Mouse (Mus musculus) gastrocnemius, adult 2 months (tissue): ENCODE results near the gene Adam19. TPM values are rescaled to one million over a fixed set of nuclear protein-coding genes. Genes with fewer than 3 reads are reported as not detected.

Experiments used
- DNase-seq: peaks from one replicate; pipeline ENCODE4 v3.0.0; 2022
- H3K27ac ChIP-seq: fragments of 200-600 bp; 2 replicates; pipeline ENCODE4 v1.8.1; 2022; ENCODE audit warnings: mild to moderate bottlenecking
- H3K4me3 ChIP-seq: fragments of 200-600 bp; 2 replicates; pipeline ENCODE4 v1.8.1; 2022; ENCODE audit warnings: mild to moderate bottlenecking, moderate library complexity
- CTCF ChIP-seq: fragments of 200-600 bp; IDR thresholded peaks from 2 replicates; pipeline ENCODE4 v1.8.1; 2022; ENCODE audit warnings: antibody characterized with exemption, mild to moderate bottlenecking, moderate library complexity
- intact Hi-C: fragments of 180-260 bp; cut with DNase I; formaldehyde crosslinking; loops from one replicate; pipeline ENCODE4 v1.15.1; 2025
- total RNA-seq, 2 experiments: library from RNA; stranded (reverse); gene quantifications; 2 replicates each; pipeline ENCODE4 v1.2.3; 2021

The Adam19 gene
- total RNA-seq, 2 experiments from 2014 or later = 3.0 to 3.7 TPM

DNA sequence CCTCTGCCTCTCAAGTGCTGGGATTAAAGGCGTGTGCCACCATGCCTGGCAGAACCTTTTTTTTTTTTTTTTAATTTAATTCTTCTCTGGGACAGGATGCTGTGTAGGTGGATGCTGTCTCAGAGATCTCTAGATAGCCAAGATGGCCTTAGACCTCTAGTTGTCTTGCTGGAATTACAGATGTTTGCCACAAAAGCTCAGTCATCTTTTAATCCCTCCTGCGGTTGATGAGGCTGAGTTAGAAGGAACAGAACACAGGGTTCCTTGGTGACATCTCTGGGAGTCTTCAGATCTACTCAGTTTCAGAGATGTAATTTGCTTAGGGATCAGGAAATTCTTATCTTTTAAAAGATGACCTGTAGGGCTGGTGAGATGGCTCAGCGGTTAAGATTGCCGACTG, 3.1 kb downstream of the Adam19 start:
- no peak overlapping the region for H3K27ac ChIP-seq
- DNase-seq = no peak
- TF ChIP-seq CTCF = no peak
- intact Hi-C loops = no loop called here
- peak overlapping the region; percentile 86; the same call in 1 of the 2 replicates for H3K4me3 ChIP-seq

- Histone ChIP-seq H3K4me3 (no peak overlapping the region), H3K27ac (peak overlapping the region; percentile 43; the same call in 1 of the 2 replicates)
- TF ChIP-seq CTCF = peak; percentile 24; the same call in 1 of the 2 replicates
- DNase-seq = no peak
- intact Hi-C loops = loop anchor here (5.0 kb wide), 1 partner anchor 43 kb away; no protein-coding TSS in a partner anchor
These were observed 4.3 kb downstream of the Adam19 start for GRCm38 (mm10) chr11:46059887-46060650.

DNA sequence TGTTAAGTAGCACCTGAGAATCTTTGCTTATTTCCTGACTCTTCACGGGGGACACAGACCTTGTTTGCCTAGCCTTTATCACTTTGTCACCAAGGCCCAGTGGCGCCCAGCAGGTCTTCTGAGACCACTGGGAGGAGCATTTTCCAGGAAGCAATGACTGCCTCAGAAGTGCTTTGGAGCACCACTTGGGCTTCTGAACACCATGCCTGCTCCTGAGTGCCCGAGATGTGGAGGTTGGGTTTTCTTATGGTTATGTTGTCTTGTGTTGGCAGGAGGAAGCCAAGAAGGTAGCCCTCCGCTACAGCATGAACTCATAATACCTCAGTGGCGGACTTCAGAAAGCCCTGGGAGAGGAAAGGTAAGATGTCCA, 4.8 kb downstream of the Adam19 start:
- intact Hi-C loops = loop anchor here (5.0 kb wide), 1 partner anchor 43 kb away; no protein-coding TSS in a partner anchor
- no peak overlapping the region for H3K4me3 ChIP-seq
- no peak for TF ChIP-seq CTCF
- no peak for DNase-seq
- no peak overlapping the region for H3K27ac ChIP-seq

GRCm38 (mm10) chr11:46061776-46062445, 6.1 kb downstream of the Adam19 start:
- intact Hi-C loops = loop anchor here (5.0 kb wide), 1 partner anchor 45 kb away; no protein-coding TSS in a partner anchor
- Histone ChIP-seq H3K4me3 (no peak overlapping the region; the same call in 1 of the 2 replicates), H3K27ac (peak overlapping the region; percentile 85)
- TF ChIP-seq CTCF = no peak
- no peak for DNase-seq

- intact Hi-C loops = loop anchor here (5.0 kb wide), 1 partner anchor 45 kb away; no protein-coding TSS in a partner anchor
- TF ChIP-seq CTCF = no peak
- H3K27ac ChIP-seq = peak overlapping the region; percentile 85
- H3K4me3 ChIP-seq = peak overlapping the region; percentile 50; the same call in 1 of the 2 replicates
- no peak for DNase-seq
These were observed 6.8 kb downstream of the Adam19 start for GRCm38 (mm10) chr11:46062569-46062968.

DNA sequence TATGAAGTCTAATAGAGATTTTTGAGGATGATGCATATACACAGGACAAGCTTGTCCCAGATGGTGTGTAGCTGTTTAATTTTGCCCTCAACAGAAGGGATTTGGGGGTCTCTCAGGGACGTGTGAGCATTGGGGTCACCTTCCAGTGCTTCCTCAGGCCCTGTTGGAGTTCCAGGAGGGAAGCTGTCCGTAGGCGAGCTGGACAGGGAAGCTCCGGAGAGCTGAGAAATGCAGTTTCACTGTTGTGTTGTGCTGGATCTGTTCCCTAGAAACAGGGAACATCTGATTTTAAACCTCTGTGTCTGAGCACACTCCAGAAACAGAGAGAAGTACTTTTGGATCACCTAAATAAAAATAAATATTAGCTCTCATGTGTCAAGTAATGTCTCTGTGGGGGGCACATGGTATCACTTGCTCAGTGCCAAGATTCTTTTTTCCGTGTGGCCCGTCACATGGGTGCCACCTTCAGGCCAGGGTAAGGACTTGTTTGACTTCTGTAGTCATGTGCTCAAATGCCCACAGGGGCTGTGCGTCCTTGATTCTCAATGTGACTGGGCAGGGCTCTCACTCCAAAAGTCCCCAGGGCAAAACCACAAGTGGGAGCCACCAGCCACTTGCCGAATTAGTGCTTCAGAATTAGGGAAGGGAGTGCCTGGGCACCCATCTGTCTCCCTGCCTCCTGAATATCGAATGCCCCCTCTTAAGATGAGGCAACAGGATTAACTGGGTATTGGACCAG, 7.4 kb downstream of the Adam19 start:
- intact Hi-C loops = loop anchor here (5.0 kb wide), 1 partner anchor 46 kb away; no protein-coding TSS in a partner anchor

GRCm38 (mm10) chr11:46064767-46065166, 9.0 kb downstream of the Adam19 start:
- TF ChIP-seq CTCF = no peak
- DNase-seq = peak; percentile 50

More for the DNA sequence above, 7.4 kb downstream of the Adam19 start:
- DNase-seq = peak; percentile 71
- Histone ChIP-seq H3K4me3 (peak overlapping the region; percentile 50), H3K27ac (peak overlapping the region; percentile 85)
- peak; percentile 53 for TF ChIP-seq CTCF

GRCm38 (mm10) chr11:46065201-46066011, 9.6 kb downstream of the Adam19 start:
- Histone ChIP-seq H3K4me3 (peak overlapping the region; percentile 33), H3K27ac (peak overlapping the region; percentile 85)
- intact Hi-C loops = no loop called here
- no peak for TF ChIP-seq CTCF
- DNase-seq = peak; percentile 57

More at GRCm38 (mm10) chr11:46064767-46065166, 9.0 kb downstream of the Adam19 start:
- intact Hi-C loops = loop anchor here (5.0 kb wide), 1 partner anchor 47 kb away; no protein-coding TSS in a partner anchor
- peak overlapping the region; percentile 85 for H3K27ac ChIP-seq
- peak overlapping the region; percentile 33 for H3K4me3 ChIP-seq

DNA sequence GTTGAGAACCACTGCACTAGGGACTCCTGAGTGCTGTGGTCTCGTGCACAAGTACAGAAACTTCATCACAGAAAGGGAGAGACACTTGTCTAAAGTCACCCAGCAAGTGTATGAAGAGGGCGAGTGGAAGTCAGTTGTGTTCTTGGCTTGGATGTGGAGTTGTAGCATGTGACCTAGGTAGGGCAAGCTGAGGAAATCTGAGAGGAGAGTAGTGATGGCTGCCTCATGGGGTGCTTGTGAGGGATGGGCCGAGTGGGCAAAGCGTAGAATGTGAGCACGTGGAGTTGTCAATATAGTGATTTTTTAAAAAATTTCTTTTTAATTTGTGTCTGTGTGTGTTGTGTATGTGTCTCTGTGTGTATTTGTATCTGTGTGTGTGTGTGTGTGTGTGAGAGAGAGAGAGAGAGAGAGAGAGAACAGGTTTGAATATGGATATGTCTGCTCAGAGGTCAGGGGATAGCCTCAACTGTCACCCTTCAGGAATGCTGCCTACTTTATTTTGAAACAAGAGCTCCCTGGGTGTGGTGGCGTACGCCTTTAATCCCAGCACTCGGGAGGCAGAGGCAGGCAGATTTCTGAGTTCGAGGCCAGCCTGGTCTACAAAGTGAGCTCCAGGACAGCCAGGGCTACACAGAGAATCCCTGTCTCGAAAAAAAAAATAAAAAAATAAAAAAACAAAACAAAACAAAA, 11.7 kb downstream of the Adam19 start:
- TF ChIP-seq CTCF = no peak
- H3K27ac ChIP-seq = peak overlapping the region; percentile 85; the same call in 1 of the 2 replicates
- DNase-seq = no peak
- intact Hi-C loops = no loop called here
- no peak overlapping the region for H3K4me3 ChIP-seq

- intact Hi-C loops = no loop called here
- no peak for TF ChIP-seq CTCF
- peak; percentile 72 for DNase-seq
- peak overlapping the region; percentile 91 for H3K27ac ChIP-seq
- H3K4me3 ChIP-seq = peak overlapping the region; percentile 54
These were observed 13.1 kb downstream of the Adam19 start for GRCm38 (mm10) chr11:46068756-46069407.
